Mouse (Mus musculus) hindbrain, postnatal 0 days (tissue): ENCODE measurements at regions not wholly inside any gene's neighbourhood (a gene's known extent, or its start where the extent isn't known, plus 50 kb on each side); places are given as distances from the start of the nearest gene placed in this dataset.

Source experiments
- ATAC-seq: fragments of 200-750 bp; cut with Nextera tagmentation; 2 replicates; pipeline ENCODE4 v1.8.0; 2017; ENCODE audit warnings: mild to moderate bottlenecking, moderate TSS enrichment, moderate library complexity
- DNase-seq: peaks from one replicate; pipeline ENCODE4 v3.0.0-alpha.2; 2015; ENCODE audit warnings: low spot score
- H3K27ac ChIP-seq: fragments of 300-500 bp; sonication (generic); 2 replicates; pipeline ENCODE4 v1.5.1; 2014; ENCODE audit warnings: mild to moderate bottlenecking
- H3K27me3 ChIP-seq: fragments of 300-500 bp; sonication (generic); 2 replicates; pipeline ENCODE4 v1.6.1; 2014; ENCODE audit warnings: low read length, mixed read lengths; ENCODE audit not compliant: insufficient read depth
- H3K36me3 ChIP-seq: fragments of 300-500 bp; sonication (generic); 2 replicates; pipeline ENCODE4 v1.6.1; 2014; ENCODE audit warnings: low read length, mixed read lengths; ENCODE audit not compliant: insufficient read depth
- H3K4me1 ChIP-seq: fragments of 300-500 bp; sonication (generic); 2 replicates; pipeline ENCODE4 v1.6.1; 2014; ENCODE audit warnings: antibody characterized with exemption, low read length, mixed read lengths; ENCODE audit not compliant: insufficient read depth
- H3K4me2 ChIP-seq: fragments of 300-500 bp; sonication (generic); 2 replicates; pipeline ENCODE4 v1.6.1; 2014; ENCODE audit warnings: low read depth, mild to moderate bottlenecking, low read length, moderate library complexity, mixed read lengths
- H3K4me3 ChIP-seq: fragments of 300-500 bp; sonication (generic); 2 replicates; pipeline ENCODE4 v1.5.1; 2014; ENCODE audit warnings: low read length
- H3K9ac ChIP-seq: fragments of 300-500 bp; sonication (generic); replicated peaks from 2 replicates; pipeline ENCODE4 v1.6.1; 2014; ENCODE audit warnings: mild to moderate bottlenecking, low read length, moderate library complexity, mixed read lengths
- H3K9me3 ChIP-seq: fragments of 300-500 bp; sonication (generic); 2 replicates; pipeline ENCODE4 v1.6.1; 2016; ENCODE audit warnings: low read length, mixed read lengths
- CTCF ChIP-seq: IDR thresholded peaks from 2 replicates; pipeline ENCODE4 v1.5.1; 2016; ENCODE audit warnings: antibody characterized with exemption, control low read depth, low read depth
- WGBS: fragments of 180-500 bp; shearing (Covaris S2); extraction: QIAGEN DNeasy Blood & Tissue Kit; methylation state at CpG from one replicate; pipeline ENCODE4 v1.1.7; 2014; 5-methylcytosine and 5-hydroxymethylcytosine counted together

- Histone ChIP-seq H3K36me3 (no peaks in the 10 kb centered on the region), H3K9me3 (no peaks in the 10 kb centered on the region), H3K4me3 (no peak overlapping the region), H3K4me1 (no peaks in the 10 kb centered on the region), H3K27ac (no peak overlapping the region), H3K9ac (no peak overlapping the region), H3K27me3 (no peaks in the 10 kb centered on the region), H3K4me2 (no peak overlapping the region)
- DNase-seq (no peak), ATAC-seq (no peak)
- no peak for TF ChIP-seq CTCF
- 45% methylated on average over 1 of the region's 1 CpGs for WGBS
These were observed 190.1 kb downstream of the Nuf2 start for GRCm38 (mm10) chr1:169341131-169341530.

- whole genome bisulfite sequencing = 84% methylated on average over 4 of the region's 4 CpGs
- TF ChIP-seq CTCF = no peak
- H3K36me3 ChIP-seq = no peaks in the 10 kb centered on the region
- no peaks in the 10 kb centered on the region for H3K9me3 ChIP-seq
- H3K4me2 ChIP-seq = no peak overlapping the region
- H3K9ac ChIP-seq = no peak overlapping the region
- no peaks in the 10 kb centered on the region for H3K27me3 ChIP-seq
- H3K27ac ChIP-seq = no peak overlapping the region
- H3K4me1 ChIP-seq = no peaks in the 10 kb centered on the region
- no peak for DNase-seq
- ATAC-seq = no peak
- H3K4me3 ChIP-seq = no peak overlapping the region
These were observed 192.8 kb downstream of the Nuf2 start for GRCm38 (mm10) chr1:169338461-169338860.

- no peak for TF ChIP-seq CTCF
- Histone ChIP-seq H3K27ac (no peak overlapping the region), H3K9me3 (no peaks in the 10 kb centered on the region), H3K4me3 (no peak overlapping the region), H3K4me1 (no peaks in the 10 kb centered on the region), H3K4me2 (no peak overlapping the region), H3K27me3 (no peaks in the 10 kb centered on the region), H3K9ac (no peak overlapping the region), H3K36me3 (no peaks in the 10 kb centered on the region)
- WGBS = 92% methylated on average over 5 of the region's 5 CpGs
- ATAC-seq (no peak), DNase-seq (no peak)
These were observed 199.1 kb downstream of the Nuf2 start for GRCm38 (mm10) chr1:169332165-169332564.

- TF ChIP-seq CTCF = no peak
- Histone ChIP-seq H3K9ac (no peak overlapping the region), H3K4me1 (no peaks in the 10 kb centered on the region), H3K27me3 (no peaks in the 10 kb centered on the region), H3K4me3 (no peak overlapping the region), H3K9me3 (no peaks in the 10 kb centered on the region), H3K27ac (no peak overlapping the region), H3K4me2 (no peak overlapping the region), H3K36me3 (no peaks in the 10 kb centered on the region)
- DNase-seq = peak; percentile 6
- no peak for ATAC-seq
- WGBS = 50% methylated on average over 8 of the region's 8 CpGs
These were observed 218.0 kb downstream of the Nuf2 start for GRCm38 (mm10) chr1:169313241-169313640.

- no peaks in the 10 kb centered on the region for H3K27me3 ChIP-seq
- H3K9me3 ChIP-seq = no peaks in the 10 kb centered on the region
- DNase-seq = no peak
- no peak for TF ChIP-seq CTCF
- H3K9ac ChIP-seq = no peak overlapping the region
- H3K4me2 ChIP-seq = no peak overlapping the region
- 86% methylated on average over 5 of the region's 5 CpGs for WGBS
- H3K4me3 ChIP-seq = no peak overlapping the region
- ATAC-seq = no peak
- H3K27ac ChIP-seq = no peak overlapping the region
- no peaks in the 10 kb centered on the region for H3K4me1 ChIP-seq
- no peaks in the 10 kb centered on the region for H3K36me3 ChIP-seq
These were observed 247.8 kb downstream of the Nuf2 start for GRCm38 (mm10) chr1:169283440-169283839.

- Histone ChIP-seq H3K9ac (no peak overlapping the region), H3K27ac (no peak overlapping the region), H3K4me1 (no peaks in the 10 kb centered on the region), H3K27me3 (no peaks in the 10 kb centered on the region), H3K4me3 (no peak overlapping the region), H3K36me3 (no peaks in the 10 kb centered on the region), H3K4me2 (no peak overlapping the region), H3K9me3 (no peaks in the 10 kb centered on the region)
- no peak for TF ChIP-seq CTCF
- 76% methylated on average over 4 of the region's 4 CpGs for WGBS
- no peak for ATAC-seq
- no peak for DNase-seq
These were observed 260.5 kb downstream of the Nuf2 start for GRCm38 (mm10) chr1:169270750-169271149.

GRCm38 (mm10) chr1:169263984-169264660, 267.1 kb downstream of the Nuf2 start:
- Histone ChIP-seq H3K9me3 (no peaks in the 10 kb centered on the region), H3K27ac (no peak overlapping the region), H3K4me3 (no peak overlapping the region), H3K4me2 (no peak overlapping the region), H3K36me3 (no peaks in the 10 kb centered on the region), H3K9ac (no peak overlapping the region), H3K4me1 (no peaks in the 10 kb centered on the region; the same call in 1 of the 2 replicates), H3K27me3 (no peaks in the 10 kb centered on the region)
- no peak for TF ChIP-seq CTCF
- ATAC-seq = no peak
- WGBS = 75% methylated on average over 5 of the region's 5 CpGs
- no peak for DNase-seq
